Mouse (Mus musculus) kidney, postnatal 0 days (tissue): ENCODE measurements at regions not wholly inside any gene's neighbourhood (a gene's known extent, or its start where the extent isn't known, plus 50 kb on each side); places are given as distances from the start of the nearest gene placed in this dataset.

Experiments used
- ATAC-seq: fragments of 200-750 bp; cut with Nextera tagmentation; replicated peaks from 2 replicates; pipeline ENCODE4 v1.8.0; 2017; ENCODE audit warnings: low read depth, moderate number of reproducible peaks, moderate TSS enrichment, moderate library complexity; ENCODE audit not compliant: low FRiP score
- DNase-seq: peaks from one replicate; pipeline ENCODE4 v3.0.0-alpha.2; 2016; ENCODE audit warnings: low spot score
- H3K27ac ChIP-seq: fragments of 300-500 bp; sonication (generic); 2 replicates; pipeline ENCODE4 v1.5.1; 2014; ENCODE audit warnings: mild to moderate bottlenecking
- H3K27me3 ChIP-seq: fragments of 300-500 bp; sonication (generic); 2 replicates; pipeline ENCODE4 v1.6.1; 2014; ENCODE audit warnings: low read length, mixed read lengths; ENCODE audit not compliant: insufficient read depth
- H3K36me3 ChIP-seq: fragments of 300-500 bp; sonication (generic); 2 replicates; pipeline ENCODE4 v1.6.1; 2014; ENCODE audit warnings: low read length, mixed read lengths; ENCODE audit not compliant: insufficient read depth
- H3K4me1 ChIP-seq: fragments of 300-500 bp; sonication (generic); replicated peaks from 2 replicates; pipeline ENCODE4 v1.6.1; 2014; ENCODE audit warnings: antibody characterized with exemption, low read length, mixed read lengths; ENCODE audit not compliant: insufficient read depth
- H3K4me2 ChIP-seq: fragments of 300-500 bp; sonication (generic); 2 replicates; pipeline ENCODE4 v1.6.1; 2014; ENCODE audit warnings: mild to moderate bottlenecking, low read length, moderate library complexity, mixed read lengths
- H3K4me3 ChIP-seq: fragments of 300-500 bp; sonication (generic); replicated peaks from 2 replicates; pipeline ENCODE4 v1.5.1; 2014; ENCODE audit warnings: low read depth, low read length
- H3K9ac ChIP-seq: fragments of 300-500 bp; sonication (generic); 2 replicates; pipeline ENCODE4 v1.6.1; 2014; ENCODE audit warnings: low read depth, low read length
- H3K9me3 ChIP-seq: fragments of 300-500 bp; sonication (generic); replicated peaks from 2 replicates; pipeline ENCODE4 v1.6.1; 2016; ENCODE audit warnings: low read length, inconsistent platforms, mixed read lengths
- CTCF ChIP-seq: IDR thresholded peaks from 2 replicates; pipeline ENCODE4 v1.5.1; 2016; ENCODE audit warnings: antibody characterized with exemption, low read depth, mild to moderate bottlenecking, moderate library complexity
- WGBS: fragments of 180-500 bp; shearing (Covaris S2); extraction: QIAGEN DNeasy Blood & Tissue Kit; methylation state at CpG from one replicate; pipeline ENCODE4 v1.1.7; 2014; 5-methylcytosine and 5-hydroxymethylcytosine counted together

DNA sequence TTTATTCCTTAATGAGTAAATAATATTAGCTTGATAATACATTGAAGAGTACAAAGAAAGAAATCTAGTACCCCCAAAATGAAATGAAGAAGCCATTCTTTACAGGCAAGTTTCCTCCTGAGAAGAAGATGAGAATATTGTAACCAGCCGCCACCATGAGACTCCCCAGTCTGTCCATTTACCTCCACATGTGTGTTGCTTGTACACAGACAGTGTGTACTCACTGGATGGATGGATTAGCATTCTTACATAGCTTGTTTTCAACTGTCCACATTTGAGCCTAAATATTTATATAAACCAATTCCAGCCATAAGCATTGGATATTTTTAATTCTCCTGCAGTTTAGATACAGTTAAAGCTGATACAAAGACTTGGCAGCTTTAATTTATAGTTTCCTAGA, 82.7 kb upstream of the Gm6993 start:
- H3K9ac ChIP-seq, result no peak overlapping the region
- no peak overlapping the region for H3K27ac ChIP-seq
- H3K4me2 ChIP-seq, result no peak overlapping the region
- TF ChIP-seq CTCF, result no peak
- no peak overlapping the region for H3K4me3 ChIP-seq
- H3K4me1 ChIP-seq, result peaks cover 3% of the 10 kb centered on the region; the same call in 1 of the 2 replicates
- no peaks in the 10 kb centered on the region for H3K9me3 ChIP-seq
- DNase-seq, result no peak
- no peak for ATAC-seq
- H3K27me3 ChIP-seq, result no peaks in the 10 kb centered on the region
- H3K36me3 ChIP-seq, result no peaks in the 10 kb centered on the region
- 92% methylated on average over 1 of the region's 1 CpGs for WGBS

DNA sequence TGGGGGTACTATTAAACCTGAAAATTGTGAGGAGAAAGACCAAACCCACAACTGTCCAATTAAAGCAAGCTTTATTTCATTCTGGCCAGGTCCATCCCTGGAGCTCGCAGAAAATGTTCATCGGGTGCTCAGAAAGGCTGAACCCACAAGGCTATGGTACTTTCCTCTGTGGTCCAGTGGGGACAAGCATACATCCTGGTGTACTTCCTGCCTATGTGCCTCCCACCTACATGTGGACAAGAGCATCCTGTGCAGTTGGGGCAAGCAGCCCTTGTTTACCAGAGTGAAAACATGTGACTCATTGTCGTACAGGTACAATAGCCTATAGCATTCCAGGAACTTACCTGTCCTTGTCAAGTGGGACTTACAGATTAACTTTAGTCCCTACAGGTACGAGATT, 81.7 kb upstream of the Gm6993 start:
- no peak for TF ChIP-seq CTCF
- Histone ChIP-seq H3K4me3 (no peak overlapping the region), H3K9ac (no peak overlapping the region), H3K27me3 (no peaks in the 10 kb centered on the region), H3K27ac (no peak overlapping the region), H3K4me1 (peaks cover 3% of the 10 kb centered on the region; the same call in 1 of the 2 replicates), H3K36me3 (no peaks in the 10 kb centered on the region), H3K4me2 (no peak overlapping the region), H3K9me3 (no peaks in the 10 kb centered on the region)
- ATAC-seq, result no peak
- no peak for DNase-seq
- 80% methylated on average over 4 of the region's 4 CpGs for WGBS

DNA sequence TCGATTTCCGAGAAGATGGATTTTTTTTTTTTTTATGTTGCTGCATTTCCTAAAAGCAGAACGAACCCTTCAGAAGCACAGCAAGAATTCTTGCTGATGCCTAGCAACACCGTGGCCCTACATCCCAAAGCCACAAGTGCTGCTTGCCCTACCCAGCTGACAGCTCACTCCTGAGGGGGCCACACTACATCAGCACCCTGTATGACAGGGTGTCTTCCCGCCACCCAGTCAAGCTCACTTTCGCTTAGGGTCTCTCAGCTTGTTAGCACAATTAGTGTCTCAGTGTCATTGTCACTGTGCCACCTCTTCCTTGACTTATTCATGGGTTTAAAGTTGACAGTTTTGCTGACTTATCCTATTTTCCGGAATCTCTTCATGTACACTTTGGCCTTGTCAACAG, 81.2 kb upstream of the Gm6993 start:
- H3K36me3 ChIP-seq, result no peaks in the 10 kb centered on the region
- H3K9ac ChIP-seq, result no peak overlapping the region
- no peak overlapping the region for H3K27ac ChIP-seq
- no peaks in the 10 kb centered on the region for H3K9me3 ChIP-seq
- no peak overlapping the region for H3K4me2 ChIP-seq
- 72% methylated on average over 7 of the region's 7 CpGs for WGBS
- DNase-seq (no peak), ATAC-seq (no peak)
- peaks cover 3% of the 10 kb centered on the region; the same call in 1 of the 2 replicates for H3K4me1 ChIP-seq
- TF ChIP-seq CTCF, result no peak
- H3K27me3 ChIP-seq, result no peaks in the 10 kb centered on the region
- no peak overlapping the region for H3K4me3 ChIP-seq

DNA sequence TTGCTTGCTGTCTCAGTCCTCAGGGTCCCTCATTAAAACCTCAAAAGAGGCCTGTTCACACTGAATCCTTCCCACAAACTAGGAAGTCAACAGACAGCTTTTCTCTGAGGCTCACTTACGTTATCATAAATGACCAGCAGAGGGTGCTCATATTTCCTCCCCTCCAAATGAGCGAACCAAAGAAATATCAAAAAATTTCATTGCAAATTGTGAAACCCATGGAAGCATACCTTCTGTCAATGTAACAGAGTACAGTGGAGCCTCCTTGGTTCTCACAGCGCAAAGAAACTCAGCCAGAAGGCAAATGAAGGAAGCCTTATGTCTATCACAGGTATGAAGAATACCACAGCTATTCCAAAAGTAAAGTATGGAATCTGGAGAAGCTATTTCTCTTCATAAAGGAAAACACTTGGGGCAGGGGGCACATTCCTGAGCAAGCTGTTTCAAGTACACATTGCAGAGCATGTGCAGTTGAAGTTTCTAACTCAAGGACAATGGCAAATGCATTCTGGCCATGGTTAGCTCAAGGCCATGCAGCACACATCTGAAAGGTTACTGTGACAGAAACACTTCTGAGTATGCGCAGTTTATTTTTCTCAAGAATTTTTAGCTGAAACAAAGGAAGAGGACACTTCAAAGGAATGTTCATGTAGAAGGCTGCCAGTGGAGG, 72.2 kb upstream of the Gm6993 start:
- H3K27me3 ChIP-seq, result no peaks in the 10 kb centered on the region
- ATAC-seq (no peak; the same call in 1 of the 2 replicates), DNase-seq (peak; percentile 85)
- H3K36me3 ChIP-seq, result no peaks in the 10 kb centered on the region
- H3K9me3 ChIP-seq, result no peaks in the 10 kb centered on the region
- 53% methylated on average over 4 of the region's 4 CpGs for WGBS
- H3K4me3 ChIP-seq, result no peak overlapping the region
- H3K9ac ChIP-seq, result no peak overlapping the region
- peak; percentile 74 for TF ChIP-seq CTCF
- no peaks in the 10 kb centered on the region for H3K4me1 ChIP-seq
- no peak overlapping the region for H3K27ac ChIP-seq
- no peak overlapping the region for H3K4me2 ChIP-seq

DNA sequence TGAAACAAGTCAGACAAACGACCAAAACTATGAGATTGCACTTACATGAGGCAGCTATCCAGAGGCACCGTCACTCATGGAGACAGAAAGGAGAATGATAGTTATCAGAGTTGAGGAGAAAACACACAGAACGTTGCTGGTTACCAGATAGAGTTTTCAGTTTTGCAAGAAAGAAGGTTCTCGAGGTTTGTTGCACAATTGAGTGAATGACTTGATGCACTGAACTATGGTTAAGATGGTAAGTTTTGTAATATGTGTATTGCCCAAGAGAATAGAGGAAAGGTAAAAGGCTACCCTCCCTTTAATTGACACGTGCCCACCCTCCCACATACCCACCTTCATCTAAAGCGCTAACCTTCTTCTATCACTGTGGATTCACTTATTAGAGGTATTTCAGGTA, 70.5 kb upstream of the Gm6993 start:
- H3K4me1 ChIP-seq, result no peaks in the 10 kb centered on the region
- no peak overlapping the region for H3K4me2 ChIP-seq
- H3K9ac ChIP-seq, result no peak overlapping the region
- 76% methylated on average over 6 of the region's 6 CpGs for WGBS
- DNase-seq, result no peak
- no peaks in the 10 kb centered on the region for H3K27me3 ChIP-seq
- no peak for TF ChIP-seq CTCF
- ATAC-seq, result no peak
- no peaks in the 10 kb centered on the region for H3K9me3 ChIP-seq
- no peaks in the 10 kb centered on the region for H3K36me3 ChIP-seq
- no peak overlapping the region for H3K27ac ChIP-seq
- H3K4me3 ChIP-seq, result no peak overlapping the region

DNA sequence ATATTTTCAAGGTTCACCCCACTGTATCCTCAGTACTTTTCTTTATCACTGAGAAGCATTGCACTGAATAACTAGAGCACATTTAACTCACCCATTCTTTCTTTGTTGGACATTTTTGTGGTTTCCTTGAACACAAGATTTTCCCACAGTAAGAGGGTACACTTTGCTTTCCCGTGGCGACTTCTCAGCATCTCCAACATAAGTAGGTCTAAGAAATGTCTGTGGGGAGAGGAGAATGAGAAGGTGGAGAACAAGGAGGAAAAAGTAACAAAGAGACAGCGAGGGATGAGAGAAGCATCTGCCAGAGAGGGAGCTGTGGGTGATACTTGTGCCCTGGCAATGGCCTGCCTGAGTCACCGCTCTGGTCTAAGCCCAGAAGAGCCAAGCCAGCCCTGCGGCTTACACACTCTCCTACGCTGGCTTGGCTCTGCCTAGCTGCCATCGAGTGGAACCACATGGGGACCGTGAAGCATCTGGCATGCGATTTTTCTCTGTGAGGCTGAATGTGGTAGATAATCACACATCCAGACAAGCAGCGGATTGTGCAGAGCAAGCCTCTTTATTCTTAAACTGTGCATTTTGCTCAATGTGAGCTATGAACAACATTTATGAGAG, 69.9 kb upstream of the Gm6993 start:
- Histone ChIP-seq H3K27me3 (no peaks in the 10 kb centered on the region), H3K36me3 (no peaks in the 10 kb centered on the region), H3K9ac (no peak overlapping the region), H3K27ac (no peak overlapping the region), H3K9me3 (no peaks in the 10 kb centered on the region), H3K4me3 (no peak overlapping the region), H3K4me1 (no peaks in the 10 kb centered on the region), H3K4me2 (no peak overlapping the region)
- no peak for TF ChIP-seq CTCF
- 85% methylated on average over 10 of the region's 10 CpGs for WGBS
- DNase-seq (no peak), ATAC-seq (no peak)
